Mouse (Mus musculus) B cell, adult 62 days (primary cell): ENCODE results near the gene Gpnmb. TPM values are rescaled to one million over a fixed set of nuclear protein-coding genes. Genes with fewer than 3 reads are reported as not detected.

ENCODE experiments used
- total RNA-seq: library from RNA; stranded (reverse); gene quantifications from 4 replicates; pipeline ENCODE4 v1.2.4, GENCODE M21; 2023

Gene Gpnmb
- total RNA-seq, result not detected in 4 replicates

GRCm38 (mm10) chr6:49036275-49037267, at the start of gene Gpnmb:
Gpnmb (plus strand) TSS chr6:49036546.

GRCm38 (mm10) chr6:49073304-49074116, 37.2 kb downstream of the Gpnmb start, which contains the start of gene Malsu1:
Malsu1 (plus strand) TSS chr6:49073795.

Other genes with a start within 250 kb of the Gpnmb start
- gene Tmem176a, start 195.6 kb upstream of the Gpnmb start, total RNA-seq, result 0.78 to 1.4 TPM (median 1.3 TPM) in 4 replicates
- 1.8 to 3.5 TPM (median 2.7 TPM) in 4 replicates for gene Tmem176b, start 195.1 kb upstream of the Gpnmb start, total RNA-seq
- not detected in 4 replicates for gene Aoc1, start 163.7 kb upstream of the Gpnmb start, total RNA-seq
- not detected in 4 replicates for gene 1600015I10Rik, start 106.7 kb upstream of the Gpnmb start, total RNA-seq
- gene Doxl2, start 61.6 kb upstream of the Gpnmb start, total RNA-seq, result not detected in 4 replicates
- not detected in 4 replicates for gene Svs1, start 49.7 kb upstream of the Gpnmb start, total RNA-seq
- 48.7 to 52.8 TPM (median 51.2 TPM) in 4 replicates for gene Malsu1, start 37.2 kb downstream of the Gpnmb start, total RNA-seq
- gene Igf2bp3, start 178.4 kb downstream of the Gpnmb start, total RNA-seq, result 0.89 to 2.8 TPM (median 1.7 TPM) in 4 replicates
- 225 to 234 TPM (median 226 TPM) in 4 replicates for gene Tra2a, start 227.5 kb downstream of the Gpnmb start, total RNA-seq